Mouse (Mus musculus): Measurements from ENCODE around the gene Camta2.

GRCm38 (mm10) chr11:70649185-70649734 is 38.6 kb downstream of the Camta2 start:
- no peak for TF ChIP-seq CTCF (IDR thresholded peaks at IDR 0.05)
- TF ChIP-seq POLR2A (IDR thresholded peaks at IDR 0.05; ENCODE audit: insufficient read depth, low read depth, low read length), result no peak
- no peak for TF ChIP-seq EP300 (IDR thresholded peaks at IDR 0.05; ENCODE audit: insufficient read depth, low read depth, low read length)
